Comparison of ENCODE assay signal across 24 mouse cellular contexts in the genomic region with DNA sequence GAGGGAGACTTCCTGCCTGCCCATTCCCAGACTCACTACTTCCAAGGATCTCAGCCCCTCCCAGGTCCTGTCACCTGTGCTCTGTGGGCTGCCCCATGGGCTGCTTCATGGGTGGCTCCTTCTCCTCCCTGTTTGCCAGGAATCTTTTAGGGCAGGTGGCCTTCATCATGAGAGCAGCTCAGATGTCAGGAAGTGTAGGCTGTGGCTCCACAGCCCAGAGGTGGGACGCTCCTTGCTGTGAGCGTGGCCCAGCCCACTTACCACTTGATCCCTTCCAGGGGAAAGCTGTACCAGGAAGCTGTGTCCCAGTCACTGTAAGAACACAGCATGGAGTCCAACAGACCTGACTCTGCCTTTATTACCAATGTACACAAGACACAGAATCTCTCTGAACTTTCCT. TPM values are rescaled to one million over a fixed set of nuclear protein-coding genes. Genes with fewer than 3 reads are reported as not detected.
DNase-seq lines count a peak whose midpoint lies in the region; ATAC-seq and TF ChIP-seq lines count a peak whose summit lies in the region.
"Had no signal": no experiment of that assay in that cellular context is flagged by ENCODE, and none has a peak within 500 bp of the region (broad histone marks: within the 10 kb centered on the region; RNA-seq: fewer than 3 reads in every experiment).

No protein-coding gene starts in this region.

- no peak overlapping the region for H3K4me3 ChIP-seq in gastrocnemius, adult 2 months
- no peak overlapping the region for H3K4me3 ChIP-seq in lung, embryonic 14.5 days (ENCODE audit: low read depth, low read length)
- H3K4me3 ChIP-seq in intestine, postnatal 0 days (ENCODE audit: low read depth, low read length): no peak overlapping the region
- no peak overlapping the region for H3K4me3 ChIP-seq in stomach, embryonic 16.5 days (replicated peaks; ENCODE audit: low read length)
- no peak overlapping the region for H3K4me3 ChIP-seq in forebrain, embryonic 14.5 days (ENCODE audit: low read depth, low read length)
- H3K4me3 ChIP-seq: embryonic facial prominence, embryonic 12.5 days; erythroblast, embryonic 14.5 days; forebrain, embryonic 12.5 days; heart, embryonic 10.5 days; limb, embryonic 15.5 days; liver, embryonic 15.5 days had no signal

- intact Hi-C loops in gastrocnemius, adult 2 months (cut with DNase I): no loop called here

- H3K4me1 ChIP-seq in lung, embryonic 14.5 days (ENCODE audit: insufficient read depth): no peaks in the 10 kb centered on the region
- peaks cover 6% of the 10 kb centered on the region; the same call in 1 of the 2 replicates for H3K4me1 ChIP-seq in intestine, postnatal 0 days (replicated peaks; ENCODE audit: control insufficient read depth, insufficient read depth, low read length)
- peaks cover 16% of the 10 kb centered on the region for H3K4me1 ChIP-seq in stomach, embryonic 16.5 days (ENCODE audit: control insufficient read depth, insufficient read depth, low read length)
- H3K4me1 ChIP-seq in forebrain, embryonic 14.5 days (ENCODE audit: control insufficient read depth, insufficient read depth, low read length): no peaks in the 10 kb centered on the region

- no peak overlapping the region for H3K4me2 ChIP-seq in lung, embryonic 14.5 days
- 0 out of 2 replicates have a peak overlapping the region, but pooled peaks have one; percentile 14 for H3K4me2 ChIP-seq in intestine, postnatal 0 days (replicated peaks; ENCODE audit: low read depth)
- no peak overlapping the region for H3K4me2 ChIP-seq in stomach, embryonic 16.5 days (ENCODE audit: low read depth, low read length)
- H3K4me2 ChIP-seq in forebrain, embryonic 14.5 days (ENCODE audit: low read length): no peak overlapping the region
- H3K4me2 ChIP-seq: embryonic facial prominence, embryonic 12.5 days; forebrain, embryonic 12.5 days; hindbrain, embryonic 14.5 days; limb, embryonic 15.5 days; liver, embryonic 15.5 days; midbrain, embryonic 11.5 days had no signal

- no peaks in the 10 kb centered on the region for H3K36me3 ChIP-seq in lung, embryonic 14.5 days (ENCODE audit: insufficient read depth)
- H3K36me3 ChIP-seq in intestine, postnatal 0 days (ENCODE audit: control insufficient read depth, insufficient read depth): peaks cover 16% of the 10 kb centered on the region; the same call in 1 of the 2 replicates
- no peaks in the 10 kb centered on the region for H3K36me3 ChIP-seq in stomach, embryonic 16.5 days (ENCODE audit: control insufficient read depth, insufficient read depth, low read length)
- H3K36me3 ChIP-seq in forebrain, embryonic 14.5 days (ENCODE audit: control insufficient read depth, insufficient read depth, low read length): peaks cover 4% of the 10 kb centered on the region; the same call in 1 of the 2 replicates
- H3K36me3 ChIP-seq: limb, embryonic 15.5 days had no signal

- peak; percentile 29; the same call in 1 of the 2 replicates for ATAC-seq in lung, embryonic 14.5 days (ENCODE audit: insufficient read depth)
- peak; percentile 81 for ATAC-seq in intestine, postnatal 0 days
- peak; percentile 62 for ATAC-seq in stomach, embryonic 16.5 days (ENCODE audit: insufficient read depth, low FRiP score)
- ATAC-seq in monocyte, adult 5-6 weeks (replicated peaks; ENCODE audit: insufficient number of reproducible peaks, low FRiP score, low TSS enrichment, poor library complexity, severe bottlenecking): no peak
- no peak for ATAC-seq in forebrain, embryonic 14.5 days
- ATAC-seq: CD4-positive, CD25-positive, alpha-beta regulatory T cell, adult 4 months; inflammation-experienced regulatory T-cells, adult 6 months had no signal

- DNase-seq in gastrocnemius, adult 2 months: peak; percentile 14
- no peak for DNase-seq in gastrocnemius, postnatal 4 days (ENCODE audit: low spot score in 2 of 2)
- DNase-seq in lung, embryonic 14.5 days: no peak
- DNase-seq in lung, postnatal 14 days: no peak
- DNase-seq in forebrain, embryonic 14.5 days (ENCODE audit: low spot score): no peak
- DNase-seq: cerebellum, adult 11 months; cerebellum, adult 9-11 months; heart, postnatal 4 days; thymus, postnatal 25 days had no signal

- no peak overlapping the region for H3K27ac ChIP-seq in gastrocnemius, adult 2 months
- H3K27ac ChIP-seq in lung, embryonic 14.5 days (ENCODE audit: low read depth): no peak overlapping the region
- H3K27ac ChIP-seq in intestine, postnatal 0 days (ENCODE audit: low read depth, low read length): peak overlapping the region; percentile 70
- H3K27ac ChIP-seq in stomach, embryonic 16.5 days (ENCODE audit: low read length): peak overlapping the region; percentile 80
- no peak overlapping the region for H3K27ac ChIP-seq in forebrain, embryonic 14.5 days (ENCODE audit: low read depth, low read length)
- H3K27ac ChIP-seq: embryonic facial prominence, embryonic 12.5 days; forebrain, embryonic 12.5 days; heart, embryonic 10.5 days; hindbrain, embryonic 14.5 days; limb, embryonic 15.5 days; liver, embryonic 15.5 days had no signal

- H3K27me3 ChIP-seq in lung, embryonic 14.5 days (ENCODE audit: insufficient read depth, low read length): no peaks in the 10 kb centered on the region
- no peaks in the 10 kb centered on the region for H3K27me3 ChIP-seq in intestine, postnatal 0 days (replicated peaks; ENCODE audit: control insufficient read depth, insufficient read depth, low read length)
- no peaks in the 10 kb centered on the region for H3K27me3 ChIP-seq in stomach, embryonic 16.5 days (ENCODE audit: control insufficient read depth, insufficient read depth, low read length)
- H3K27me3 ChIP-seq in forebrain, embryonic 14.5 days (replicated peaks; ENCODE audit: control insufficient read depth, insufficient read depth, low read length): no peaks in the 10 kb centered on the region
- H3K27me3 ChIP-seq: forebrain, embryonic 12.5 days; limb, embryonic 15.5 days; liver, embryonic 15.5 days had no signal

- H3K9ac ChIP-seq in lung, embryonic 14.5 days: no peak overlapping the region
- H3K9ac ChIP-seq in intestine, postnatal 0 days (ENCODE audit: low read depth, low read length): no peak overlapping the region
- peak overlapping the region; percentile 46; the same call in 1 of the 2 replicates for H3K9ac ChIP-seq in stomach, embryonic 16.5 days (ENCODE audit: low read length)
- no peak overlapping the region for H3K9ac ChIP-seq in forebrain, embryonic 14.5 days (ENCODE audit: low read length)
- H3K9ac ChIP-seq: embryonic facial prominence, embryonic 12.5 days; forebrain, embryonic 12.5 days; hindbrain, embryonic 14.5 days; limb, embryonic 15.5 days; liver, embryonic 15.5 days had no signal

- 12% methylated on average over 2 of the region's 2 CpGs for WGBS in lung, embryonic 14.5 days
- 13% methylated on average over 2 of the region's 2 CpGs for WGBS in intestine, postnatal 0 days
- 26% methylated on average over 2 of the region's 2 CpGs for WGBS in stomach, embryonic 16.5 days
- 95% methylated on average over 2 of the region's 2 CpGs for WGBS in forebrain, embryonic 14.5 days

- no peak for TF ChIP-seq CTCF in gastrocnemius, adult 2 months (IDR thresholded peaks at IDR 0.05)
- no peak for TF ChIP-seq CTCF in lung, embryonic 14.5 days (IDR thresholded peaks at IDR 0.05; ENCODE audit: low read depth)
- no peak for TF ChIP-seq CTCF in intestine, postnatal 0 days (IDR thresholded peaks at IDR 0.05; ENCODE audit: low read depth)

- no peaks in the 10 kb centered on the region for H3K9me3 ChIP-seq in lung, embryonic 14.5 days (ENCODE audit: low read depth, low read length)
- no peaks in the 10 kb centered on the region for H3K9me3 ChIP-seq in intestine, postnatal 0 days (ENCODE audit: control insufficient read depth)
- H3K9me3 ChIP-seq in stomach, embryonic 16.5 days (replicated peaks; ENCODE audit: control insufficient read depth, low read length): no peaks in the 10 kb centered on the region
- H3K9me3 ChIP-seq in forebrain, embryonic 14.5 days (replicated peaks; ENCODE audit: control insufficient read depth, low read length): no peaks in the 10 kb centered on the region
- H3K9me3 ChIP-seq: embryonic facial prominence, embryonic 12.5 days; forebrain, embryonic 12.5 days; heart, embryonic 10.5 days; limb, embryonic 15.5 days; liver, embryonic 15.5 days had no signal

RNA-seq across cellular contexts. Expression of a gene that starts 13.5 kb away (rescaled TPM):
- total RNA-seq in gastrocnemius, adult 2 months (2021): 10 to 100 TPM in 1 of 2 experiments, 1 to 10 TPM in 1; 5.6 to 14.3 TPM
- total RNA-seq in gastrocnemius, postnatal 4 days (2021): 1 to 10 TPM; 5.5 to 6.6 TPM
- polyA plus RNA-seq in lung, embryonic 14.5 days (2014; fragmentation: Nextera tagmentation; extraction: Ambion mirVana): 9.1 and 9.3 TPM in 2 replicates
- 18.3 and 22.6 TPM in 2 replicates for polyA plus RNA-seq in intestine, postnatal 0 days (2015; fragmentation: Nextera tagmentation; extraction: Ambion mirVana)
- polyA plus RNA-seq in stomach, embryonic 16.5 days (2015; fragmentation: Nextera tagmentation; extraction: Ambion mirVana): 31.2 and 35.2 TPM in 2 replicates
- 47.8 to 65.8 TPM (median 64.6 TPM) in 3 replicates for total RNA-seq in monocyte, adult 5-6 weeks (2017)
- 12.4 and 27.1 TPM in 2 replicates for polyA plus RNA-seq in forebrain, embryonic 14.5 days (2014; fragmentation: Nextera tagmentation; extraction: Ambion mirVana)

RNA-seq across cellular contexts. Expression of a gene that starts 45.1 kb away (rescaled TPM):
- 1 to 10 TPM; 4.1 to 6.2 TPM for total RNA-seq in gastrocnemius, adult 2 months (2021)
- total RNA-seq in gastrocnemius, postnatal 4 days (2021): 10 to 100 TPM; 24.4 to 29.3 TPM
- 34.8 and 39.3 TPM in 2 replicates for polyA plus RNA-seq in lung, embryonic 14.5 days (2014; fragmentation: Nextera tagmentation; extraction: Ambion mirVana)
- polyA plus RNA-seq in intestine, postnatal 0 days (2015; fragmentation: Nextera tagmentation; extraction: Ambion mirVana): 16.7 and 17.8 TPM in 2 replicates
- 39.6 and 44.4 TPM in 2 replicates for polyA plus RNA-seq in stomach, embryonic 16.5 days (2015; fragmentation: Nextera tagmentation; extraction: Ambion mirVana)
- 118 to 126 TPM (median 121 TPM) in 3 replicates for total RNA-seq in monocyte, adult 5-6 weeks (2017)
- 70.5 and 86.6 TPM in 2 replicates for polyA plus RNA-seq in forebrain, embryonic 14.5 days (2014; fragmentation: Nextera tagmentation; extraction: Ambion mirVana)

RNA-seq across cellular contexts. Expression of a gene that starts 56.4 kb away (rescaled TPM):
- under 1 TPM; 0.66 to 0.73 TPM for total RNA-seq in gastrocnemius, adult 2 months (2021)
- 1 to 10 TPM; 2.5 to 4.1 TPM for total RNA-seq in gastrocnemius, postnatal 4 days (2021)
- 8.3 and 9.3 TPM in 2 replicates for polyA plus RNA-seq in lung, embryonic 14.5 days (2014; fragmentation: Nextera tagmentation; extraction: Ambion mirVana)
- polyA plus RNA-seq in intestine, postnatal 0 days (2015; fragmentation: Nextera tagmentation; extraction: Ambion mirVana): 3.8 and 4.0 TPM in 2 replicates
- polyA plus RNA-seq in stomach, embryonic 16.5 days (2015; fragmentation: Nextera tagmentation; extraction: Ambion mirVana): 4.8 and 6.8 TPM in 2 replicates
- total RNA-seq in monocyte, adult 5-6 weeks (2017): 0.97 to 2.9 TPM (median 1.2 TPM) in 3 replicates
- 4.3 and 5.3 TPM in 2 replicates for polyA plus RNA-seq in forebrain, embryonic 14.5 days (2014; fragmentation: Nextera tagmentation; extraction: Ambion mirVana)

RNA-seq across cellular contexts. Expression of a gene that starts 59.7 kb away (rescaled TPM):
- 1 to 10 TPM in 1 of 2 experiments, under 1 TPM in 1; 0.89 to 1.1 TPM for total RNA-seq in gastrocnemius, adult 2 months (2021)
- under 1 TPM in 1 of 2 experiments, not detected in 1; 0.69 TPM for total RNA-seq in gastrocnemius, postnatal 4 days (2021)
- polyA plus RNA-seq in lung, embryonic 14.5 days (2014; fragmentation: Nextera tagmentation; extraction: Ambion mirVana): 0.95 and 1.4 TPM in 2 replicates
- 0.35 and 0.41 TPM in 2 replicates for polyA plus RNA-seq in intestine, postnatal 0 days (2015; fragmentation: Nextera tagmentation; extraction: Ambion mirVana)
- 1.8 and 3.2 TPM in 2 replicates for polyA plus RNA-seq in stomach, embryonic 16.5 days (2015; fragmentation: Nextera tagmentation; extraction: Ambion mirVana)
- total RNA-seq in monocyte, adult 5-6 weeks (2017): not detected in 3 replicates
- 0.70 and 0.88 TPM in 2 replicates for polyA plus RNA-seq in forebrain, embryonic 14.5 days (2014; fragmentation: Nextera tagmentation; extraction: Ambion mirVana)
- total RNA-seq: granulocyte monocyte progenitor cell, adult 5-6 weeks; midbrain, postnatal 0 days had no signal
- polyA plus RNA-seq: erythroblast, embryonic 14.5 days had no signal

Comparison
In these comparisons a context has a peak if more than half of its experiments do, and no peak if none do; other contexts are left out.
1. H3K27ac ChIP-seq: peak in intestine, postnatal 0 days (single experiment) and stomach, embryonic 16.5 days (single experiment); none in gastrocnemius, adult 2 months (single experiment), lung, embryonic 14.5 days (single experiment) and forebrain, embryonic 14.5 days (single experiment).
2. ATAC-seq: peak in lung, embryonic 14.5 days (single experiment), intestine, postnatal 0 days (single experiment) and stomach, embryonic 16.5 days (single experiment); none in monocyte, adult 5-6 weeks (single experiment) and forebrain, embryonic 14.5 days (single experiment).